Mouse (Mus musculus) left cerebral cortex, adult 2 months (tissue): ENCODE measurements around the gene Zc3h12c. TPM values are rescaled to one million over a fixed set of nuclear protein-coding genes. Genes with fewer than 3 reads are reported as not detected.
"Not testable (repeated sequence)": the region's sequence is repeated elsewhere in the genome, so short reads cannot be mapped to it uniquely, and the experiment has no call there.

ENCODE experiments used
- DNase-seq, 2 experiments: peaks; one replicate each; pipeline ENCODE4 v3.0.0; 2021 to 2022; ENCODE audit warnings: low spot score in 2 of 2, mixed read lengths in 1 of 2; ENCODE audit errors: extremely low spot score in 1 of 2
- H3K27ac ChIP-seq: fragments of 200-600 bp; 2 replicates; pipeline ENCODE4 v1.8.1; 2022
- H3K4me3 ChIP-seq: fragments of 200-600 bp; 2 replicates; pipeline ENCODE4 v1.8.1; 2022
- CTCF ChIP-seq: fragments of 200-600 bp; IDR thresholded peaks from 2 replicates; pipeline ENCODE4 v1.8.1; 2022; ENCODE audit warnings: antibody characterized with exemption, mild to moderate bottlenecking, moderate library complexity
- intact Hi-C: fragments of 180-260 bp; cut with DNase I; formaldehyde crosslinking; loops from one replicate; pipeline ENCODE4 v1.15.1; 2025
- total RNA-seq, 2 experiments: library from RNA; stranded (reverse); gene quantifications; 2 replicates each; pipeline ENCODE4 v1.2.3; 2021

Gene Zc3h12c
- total RNA-seq, 2 experiments from 2014 or later: 15.1 to 16.2 TPM

DNA sequence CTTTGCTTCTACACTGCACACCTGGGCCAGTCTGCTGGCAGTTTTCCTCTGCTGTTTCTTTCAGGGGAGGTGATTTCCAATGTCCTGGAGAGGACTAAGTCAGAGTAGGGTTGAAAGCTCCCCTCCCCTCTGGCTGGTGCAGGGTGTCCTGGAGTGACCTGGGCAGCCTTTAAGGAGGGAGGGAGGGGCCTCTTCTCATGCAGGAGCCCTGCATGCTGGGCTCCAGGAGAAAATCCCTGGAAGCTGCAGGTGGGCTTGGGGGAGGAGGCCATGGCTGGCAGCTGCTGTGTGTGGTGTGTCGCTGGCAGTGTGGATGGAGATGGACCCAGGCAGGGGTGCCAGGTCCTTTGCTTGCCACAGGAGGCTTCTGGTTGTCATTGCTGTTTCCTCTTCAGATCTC is 71.0 kb downstream of the Zc3h12c start:
- DNase-seq: no peak
- no peak for TF ChIP-seq CTCF
- Histone ChIP-seq H3K27ac (no peak overlapping the region), H3K4me3 (no peak overlapping the region)
- intact Hi-C loops: no loop called here

DNA sequence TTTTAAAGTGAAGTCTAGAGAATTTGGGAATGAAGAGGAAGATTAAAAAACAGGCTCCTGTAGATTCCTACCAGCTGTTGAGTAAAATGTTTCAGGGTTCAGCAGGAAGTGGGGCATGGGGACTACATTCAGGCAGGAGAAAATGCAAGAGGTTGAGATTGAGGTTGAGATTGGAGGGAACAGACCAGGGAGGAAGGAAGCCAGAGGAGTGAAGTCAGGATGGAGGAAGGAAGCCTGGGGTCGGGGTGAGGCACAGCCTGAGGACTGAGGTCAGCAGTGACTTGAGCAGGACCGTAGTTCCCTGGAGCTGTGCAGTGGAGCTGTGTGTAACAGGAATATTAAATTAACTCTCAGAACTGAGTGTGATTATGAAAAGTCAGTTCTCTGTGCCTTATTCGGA is 72.7 kb downstream of the Zc3h12c start:
- Histone ChIP-seq H3K27ac (no peak overlapping the region), H3K4me3 (no peak overlapping the region)
- DNase-seq: no peak
- intact Hi-C loops: no loop called here
- TF ChIP-seq CTCF: no peak

DNA sequence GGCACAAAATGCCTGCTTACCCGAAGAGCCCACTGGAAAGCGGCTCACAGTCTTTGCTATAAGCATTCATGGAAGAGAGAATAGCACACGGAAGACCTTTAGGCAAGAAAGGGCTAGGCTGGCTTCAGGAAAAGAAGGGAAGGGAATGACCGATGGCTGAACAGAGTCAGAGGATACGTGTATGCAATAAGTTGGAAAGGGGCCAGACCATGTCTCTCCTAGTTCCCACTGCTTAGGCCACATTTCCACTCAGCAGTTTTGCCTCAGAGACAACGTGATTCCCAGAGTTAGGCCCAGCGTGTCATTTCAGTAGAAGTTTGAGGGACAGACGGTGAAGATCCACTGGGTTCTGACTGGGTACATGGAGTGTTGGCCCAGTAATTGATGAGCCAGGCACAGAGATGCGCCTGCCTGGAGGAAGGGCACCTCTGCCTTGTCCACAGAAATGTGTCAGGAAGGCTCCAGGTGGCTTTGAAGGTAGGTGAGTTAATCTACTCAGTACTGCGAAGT is 73.8 kb downstream of the Zc3h12c start:
- Histone ChIP-seq H3K27ac (no peak overlapping the region), H3K4me3 (no peak overlapping the region)
- no peak for TF ChIP-seq CTCF
- DNase-seq: no peak
- intact Hi-C loops: no loop called here

- Histone ChIP-seq H3K27ac (no peak overlapping the region), H3K4me3 (no peak overlapping the region)
- DNase-seq: no peak
- TF ChIP-seq CTCF: no peak
- intact Hi-C loops: no loop called here
These were observed 74.4 kb downstream of the Zc3h12c start for GRCm38 (mm10) chr9:52094016-52094415.

GRCm38 (mm10) chr9:52093108-52093507 is 75.3 kb downstream of the Zc3h12c start:
- Histone ChIP-seq H3K27ac (no peak overlapping the region), H3K4me3 (no peak overlapping the region)
- DNase-seq: no peak
- TF ChIP-seq CTCF: no peak
- intact Hi-C loops: no loop called here

DNA sequence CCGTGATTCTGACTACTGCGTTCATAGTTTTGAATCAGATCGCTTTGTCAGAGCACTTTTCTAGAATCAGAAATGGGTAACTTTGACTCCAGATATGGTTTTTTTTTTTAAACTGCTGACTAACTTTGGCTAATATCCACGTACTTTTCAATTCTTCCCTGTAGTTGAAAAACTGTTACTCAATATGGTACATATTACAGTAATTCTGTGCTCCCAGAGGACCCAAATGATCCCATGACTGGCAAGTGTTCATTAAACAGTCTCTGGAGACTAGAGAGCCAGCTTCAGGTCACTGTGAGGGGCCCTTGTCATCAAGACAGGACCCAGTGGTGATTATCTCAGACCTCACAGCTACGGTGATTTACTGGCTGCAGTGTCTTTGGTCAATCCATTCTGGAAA is 76.1 kb downstream of the Zc3h12c start:
- DNase-seq: no peak
- Histone ChIP-seq H3K4me3 (no peak overlapping the region), H3K27ac (no peak overlapping the region)
- intact Hi-C loops: no loop called here
- no peak for TF ChIP-seq CTCF

DNA sequence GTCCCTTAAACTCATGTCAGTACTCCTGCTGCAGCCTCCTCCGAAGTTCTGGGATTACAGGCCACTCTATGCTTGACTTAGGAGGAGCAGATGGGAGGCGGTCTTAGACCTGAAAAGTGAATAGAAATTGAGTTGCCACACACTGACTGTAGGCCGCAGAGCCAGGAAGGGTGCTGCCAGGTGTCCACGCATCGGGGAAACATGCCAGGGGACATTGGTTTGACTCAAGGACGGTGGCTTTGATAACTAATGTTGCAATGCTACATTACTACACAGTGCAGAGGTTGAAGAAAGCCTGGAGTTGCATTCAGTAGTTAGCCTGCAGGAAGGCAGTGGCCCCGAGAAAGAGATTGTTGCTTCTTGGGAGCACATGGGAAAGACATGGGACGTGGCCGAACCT is 76.6 kb downstream of the Zc3h12c start:
- no peak for TF ChIP-seq CTCF
- Histone ChIP-seq H3K4me3 (no peak overlapping the region), H3K27ac (no peak overlapping the region)
- DNase-seq: no peak
- intact Hi-C loops: no loop called here

DNA sequence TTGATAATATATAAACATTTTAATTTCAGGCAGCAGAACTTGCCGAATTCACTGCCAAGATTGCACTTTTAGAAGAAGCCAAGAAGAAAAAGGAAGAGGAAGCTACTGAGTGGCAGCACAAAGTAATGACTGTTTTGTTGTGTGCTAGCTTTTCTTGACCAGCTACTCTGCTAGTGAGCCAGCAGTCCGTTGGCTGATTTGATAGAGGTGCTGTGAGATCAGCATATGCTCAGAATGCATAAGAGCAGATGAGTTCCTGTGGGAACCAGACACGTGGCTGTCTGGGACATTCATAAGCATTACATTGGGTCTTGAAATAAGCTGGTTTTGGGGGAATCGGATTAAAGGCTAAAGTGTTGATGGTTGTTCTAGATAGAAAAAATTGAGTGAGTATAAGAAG is 86.0 kb downstream of the Zc3h12c start:
- TF ChIP-seq CTCF: no peak
- H3K4me3 ChIP-seq: no peak overlapping the region
- DNase-seq: no peak
- H3K27ac ChIP-seq: no peak overlapping the region
- intact Hi-C loops: no loop called here

- no peak for DNase-seq
- no peak for TF ChIP-seq CTCF
- Histone ChIP-seq H3K27ac (no peak overlapping the region), H3K4me3 (no peak overlapping the region)
- intact Hi-C loops: no loop called here
These were observed 86.4 kb downstream of the Zc3h12c start for GRCm38 (mm10) chr9:52081979-52082378.

DNA sequence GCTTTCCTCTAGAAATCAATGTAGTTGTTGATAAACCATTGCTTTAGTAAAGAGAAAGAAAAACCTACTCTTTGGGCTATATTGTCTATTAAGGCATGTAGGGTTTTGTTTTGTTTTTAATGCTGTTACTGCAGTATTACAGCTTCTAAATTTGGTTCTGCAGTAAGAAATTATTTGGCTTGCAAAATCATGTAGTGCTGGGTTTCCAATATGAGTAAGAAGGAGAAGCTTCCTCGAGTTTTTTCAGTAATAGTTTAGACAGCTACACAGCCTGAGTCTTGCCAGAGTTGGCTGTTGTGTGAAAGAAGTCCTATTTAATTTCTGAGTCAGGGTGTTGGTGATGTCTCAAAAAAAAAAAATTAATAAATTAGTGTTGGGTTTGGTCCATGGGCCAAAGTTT is 90.7 kb downstream of the Zc3h12c start:
- Histone ChIP-seq H3K4me3 (no peak overlapping the region), H3K27ac (no peak overlapping the region)
- TF ChIP-seq CTCF: no peak
- no peak for DNase-seq
- intact Hi-C loops: no loop called here

DNA sequence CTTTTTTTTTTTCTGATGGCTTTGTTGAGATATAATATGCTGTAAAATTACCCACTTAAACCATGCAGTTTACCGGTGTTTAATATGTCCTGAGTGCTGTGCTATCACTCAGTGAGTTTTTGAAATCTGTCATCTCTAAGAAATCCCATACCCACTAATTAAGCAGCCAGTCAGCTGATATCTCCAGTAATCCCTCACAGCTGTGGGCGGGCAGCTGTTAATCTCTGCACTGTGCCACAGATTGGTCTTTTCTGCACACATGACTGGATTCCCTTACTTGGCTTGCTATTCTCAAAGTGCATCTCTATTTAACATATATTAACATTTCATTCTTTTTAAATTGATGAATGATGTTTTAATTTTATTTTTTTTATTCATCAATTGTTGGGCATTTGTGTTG is 92.3 kb downstream of the Zc3h12c start:
- no peak for TF ChIP-seq CTCF
- no peak overlapping the region for H3K27ac ChIP-seq
- intact Hi-C loops: no loop called here
- DNase-seq: no peak
- H3K4me3 ChIP-seq: no peak overlapping the region

GRCm38 (mm10) chr9:52072202-52072601 is 96.2 kb downstream of the Zc3h12c start:
- Histone ChIP-seq H3K4me3 (no peak overlapping the region), H3K27ac (no peak overlapping the region)
- TF ChIP-seq CTCF: peak; percentile 41
- intact Hi-C loops: loop anchor here (5.0 kb wide), 1 partner anchor 215 kb away; no protein-coding TSS in a partner anchor
- DNase-seq: no peak

GRCm38 (mm10) chr9:52071352-52071751 is 97.0 kb downstream of the Zc3h12c start:
- intact Hi-C loops: loop anchor here (5.0 kb wide), 1 partner anchor 216 kb away; no protein-coding TSS in a partner anchor
- DNase-seq, H3K27ac ChIP-seq, H3K4me3 ChIP-seq: not testable (repeated sequence)
